Mouse (Mus musculus) liver, embryonic 14.5 days (tissue): ENCODE results near the gene Ddx46. TPM values are rescaled to one million over a fixed set of nuclear protein-coding genes. Genes with fewer than 3 reads are reported as not detected.
A peak's percentile ranks its signal among the peaks of the same experiment; 100 is the strongest.

Experiments
- ATAC-seq: fragments of 200-750 bp; cut with Nextera tagmentation; 2 replicates; pipeline ENCODE4 v1.8.0; 2017; ENCODE audit warnings: moderate number of reproducible peaks, mild to moderate bottlenecking, moderate library complexity; ENCODE audit not compliant: insufficient read depth
- DNase-seq, 3 experiments: peaks; one replicate each; pipeline ENCODE4 v3.0.0-alpha.2; 2012 to 2013; ENCODE audit warnings: low read depth in 3 of 3, low spot score in 3 of 3
- H3K27ac ChIP-seq: fragments of 300-500 bp; sonication (generic); 2 replicates; pipeline ENCODE4 v1.5.1; 2014; ENCODE audit warnings: moderate library complexity, mild to moderate bottlenecking, control low read depth, inconsistent platforms
- H3K27me3 ChIP-seq: fragments of 300-500 bp; sonication (generic); 2 replicates; pipeline ENCODE4 v1.6.1; 2014; ENCODE audit warnings: mild to moderate bottlenecking, low read length, moderate library complexity; ENCODE audit not compliant: control insufficient read depth, insufficient read depth
- H3K36me3 ChIP-seq: fragments of 300-500 bp; sonication (generic); replicated peaks from 2 replicates; pipeline ENCODE4 v1.6.1; 2014; ENCODE audit warnings: low read depth; ENCODE audit not compliant: control insufficient read depth, insufficient read depth
- H3K4me1 ChIP-seq, 2 experiments: fragments of 200-500 bp in 1 of 2; fragments of 300-500 bp in 1 of 2; sonication (generic) in 1 of 2; replicated peaks; 2 replicates each; pipeline ENCODE4 v1.6.1; 2012 to 2014; ENCODE audit warnings: antibody characterized with exemption in 1 of 2, inconsistent platforms in 1 of 2, low read length in 1 of 2; ENCODE audit not compliant: control insufficient read depth in 2 of 2, insufficient read depth in 2 of 2
- H3K4me2 ChIP-seq: fragments of 300-500 bp; sonication (generic); 2 replicates; pipeline ENCODE4 v1.6.1; 2014; ENCODE audit warnings: low read depth, mild to moderate bottlenecking, control low read depth, moderate library complexity
- H3K4me3 ChIP-seq, 2 experiments: fragments of 200-500 bp in 1 of 2; fragments of 300-500 bp in 1 of 2; sonication (generic) in 1 of 2; 2 replicates each; pipeline ENCODE4 v1.5.1; 2012 to 2014; ENCODE audit warnings: low read depth in 2 of 2, low read length in 2 of 2, mild to moderate bottlenecking in 2 of 2, control low read depth in 1 of 2, inconsistent platforms in 1 of 2, moderate library complexity in 1 of 2; ENCODE audit not compliant: insufficient read depth in 1 of 2
- H3K9ac ChIP-seq: fragments of 300-500 bp; sonication (generic); replicated peaks from 2 replicates; pipeline ENCODE4 v1.6.1; 2014; ENCODE audit warnings: mild to moderate bottlenecking, control low read depth, moderate library complexity
- H3K9me3 ChIP-seq: fragments of 300-500 bp; sonication (generic); 2 replicates; pipeline ENCODE4 v1.6.1; 2016; ENCODE audit warnings: low read length, mixed read lengths; ENCODE audit not compliant: control insufficient read depth
- CTCF ChIP-seq: IDR thresholded peaks from 2 replicates; pipeline ENCODE4 v1.5.1; 2016; ENCODE audit warnings: antibody characterized with exemption, low read depth, control low read depth
- EP300 ChIP-seq: IDR thresholded peaks from 2 replicates; pipeline ENCODE4 v1.6.1; 2016; ENCODE audit warnings: antibody characterized with exemption, low read depth
- WGBS: fragments of 180-500 bp; shearing (Covaris S2); extraction: QIAGEN DNeasy Blood & Tissue Kit; methylation state at CpG from one replicate; pipeline ENCODE4 v1.1.7; 2014; ENCODE audit not compliant: insufficient replicate concordance; 5-methylcytosine and 5-hydroxymethylcytosine counted together
- polyA plus RNA-seq, 2 experiments: library from polyadenylated mRNA; depleted of rRNA in 1 of 2; stranded (reverse) in 1 of 2; unstranded in 1 of 2; fragments of >200 nt; fragmentation: Nextera tagmentation in 1 of 2; extraction: Ambion mirVana in 1 of 2; gene quantifications; 2 replicates each; pipeline versions ENCODE4 v1.2.1 to v1.2.3; 2012 to 2014

The Ddx46 gene
- polyA plus RNA-seq, 2 experiments = 17.4 to 19.3 TPM

DNA sequence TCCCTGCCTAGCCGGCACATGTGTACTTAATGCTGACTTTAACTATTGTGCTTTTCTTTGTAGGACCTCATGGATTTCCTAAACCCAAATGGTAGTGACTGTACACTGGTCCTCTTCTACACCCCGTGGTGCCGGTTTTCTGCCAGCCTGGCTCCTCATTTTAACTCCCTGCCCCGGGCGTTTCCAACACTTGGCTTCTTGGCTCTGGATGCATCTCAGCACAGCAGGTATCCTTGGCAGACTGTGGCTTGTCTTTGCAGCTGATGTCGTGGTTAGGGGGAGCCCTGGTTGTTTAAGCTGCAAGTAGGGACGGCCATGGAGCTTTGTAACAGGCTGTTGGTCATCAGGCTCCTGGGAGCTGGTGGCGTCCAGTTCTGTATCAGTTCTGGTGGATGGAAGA lies 86.7 kb downstream of the Ddx46 start:
- Histone ChIP-seq H3K27ac (no peak overlapping the region), H3K27me3 (no peaks in the 10 kb centered on the region), H3K36me3 (no peaks in the 10 kb centered on the region), H3K4me1 (peaks cover 2 to 4% of the 10 kb centered on the region in 2 experiments; a peak in 2 of 4 replicates), H3K4me3 (no peak overlapping the region), H3K4me2 (no peak overlapping the region), H3K9me3 (no peaks in the 10 kb centered on the region), H3K9ac (no peak overlapping the region)
- WGBS = 73% methylated on average over 8 of the region's 8 CpGs
- DNase-seq (no peak), ATAC-seq (no peak)
- TF ChIP-seq CTCF = no peak
- TF ChIP-seq EP300 = no peak

DNA sequence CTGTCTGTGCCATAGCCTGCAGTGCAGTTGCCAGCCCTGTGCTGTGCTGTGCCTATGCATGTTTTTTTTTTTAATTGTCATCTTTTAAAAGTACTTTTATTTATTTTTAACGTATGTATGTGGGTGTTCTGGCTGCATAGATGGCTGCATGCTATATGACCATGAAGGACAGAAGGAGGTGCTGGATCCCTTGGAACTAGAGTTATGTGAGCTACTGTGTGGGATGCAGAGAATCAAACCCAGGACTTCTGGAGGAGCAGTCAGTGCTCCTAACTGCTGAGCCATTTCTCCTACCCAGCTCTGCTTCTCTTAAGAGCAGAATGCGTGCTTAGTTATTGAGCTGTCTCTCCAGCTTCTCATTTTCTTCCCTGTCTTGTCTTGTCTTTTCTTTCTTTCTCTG lies 87.2 kb downstream of the Ddx46 start:
- peaks cover 2 to 5% of the 10 kb centered on the region in 2 experiments; a peak in 2 of 4 replicates for H3K4me1 ChIP-seq
- 75% methylated on average over 2 of the region's 2 CpGs for WGBS
- H3K4me2 ChIP-seq = no peak overlapping the region
- H3K9ac ChIP-seq = no peak overlapping the region
- no peak overlapping the region for H3K4me3 ChIP-seq
- DNase-seq (no peak), ATAC-seq (no peak)
- no peaks in the 10 kb centered on the region for H3K27me3 ChIP-seq
- no peaks in the 10 kb centered on the region for H3K9me3 ChIP-seq
- TF ChIP-seq CTCF = no peak
- TF ChIP-seq EP300 = no peak
- no peak overlapping the region for H3K27ac ChIP-seq
- no peaks in the 10 kb centered on the region for H3K36me3 ChIP-seq

DNA sequence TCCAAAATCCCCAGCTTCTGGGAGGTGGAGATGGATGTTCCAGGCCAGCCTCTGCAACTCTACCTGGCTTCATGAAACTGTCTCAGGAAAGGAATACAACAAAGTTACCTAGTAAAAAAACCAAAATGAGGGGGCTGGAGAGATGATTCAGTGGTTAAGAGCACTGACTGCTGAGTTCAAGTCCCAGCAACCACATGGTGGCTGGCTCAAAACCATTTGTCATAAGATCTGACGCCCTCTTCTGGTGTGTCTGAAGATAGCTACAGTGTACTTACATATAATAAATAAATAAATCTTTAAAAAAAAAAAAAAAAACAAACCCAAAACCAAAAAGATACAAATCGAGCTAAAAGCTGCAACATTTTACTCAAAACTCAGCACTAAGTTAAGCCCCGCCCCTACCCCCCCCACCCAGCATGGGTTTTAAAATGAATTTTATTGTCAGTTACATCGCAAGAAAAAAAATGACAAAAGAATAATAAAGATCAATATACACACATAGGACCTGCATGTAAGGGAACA lies 91.8 kb downstream of the Ddx46 start:
- H3K4me1 ChIP-seq = peaks cover 2 to 5% of the 10 kb centered on the region in 2 experiments; a peak in 2 of 4 replicates
- peak overlapping the region; percentile 82 to 84 for H3K4me3 ChIP-seq
- no peak for ATAC-seq
- H3K27me3 ChIP-seq = no peaks in the 10 kb centered on the region
- peak overlapping the region; percentile 93 for H3K9ac ChIP-seq
- WGBS = 2% methylated on average over 4 of the region's 4 CpGs
- no peaks in the 10 kb centered on the region for H3K9me3 ChIP-seq
- H3K4me2 ChIP-seq = peak overlapping the region; percentile 86
- H3K27ac ChIP-seq = peak overlapping the region; percentile 94
- H3K36me3 ChIP-seq = no peaks in the 10 kb centered on the region
- no peak for DNase-seq
- TF ChIP-seq EP300 = no peak
- TF ChIP-seq CTCF = no peak; the same call in 1 of the 2 replicates

DNA sequence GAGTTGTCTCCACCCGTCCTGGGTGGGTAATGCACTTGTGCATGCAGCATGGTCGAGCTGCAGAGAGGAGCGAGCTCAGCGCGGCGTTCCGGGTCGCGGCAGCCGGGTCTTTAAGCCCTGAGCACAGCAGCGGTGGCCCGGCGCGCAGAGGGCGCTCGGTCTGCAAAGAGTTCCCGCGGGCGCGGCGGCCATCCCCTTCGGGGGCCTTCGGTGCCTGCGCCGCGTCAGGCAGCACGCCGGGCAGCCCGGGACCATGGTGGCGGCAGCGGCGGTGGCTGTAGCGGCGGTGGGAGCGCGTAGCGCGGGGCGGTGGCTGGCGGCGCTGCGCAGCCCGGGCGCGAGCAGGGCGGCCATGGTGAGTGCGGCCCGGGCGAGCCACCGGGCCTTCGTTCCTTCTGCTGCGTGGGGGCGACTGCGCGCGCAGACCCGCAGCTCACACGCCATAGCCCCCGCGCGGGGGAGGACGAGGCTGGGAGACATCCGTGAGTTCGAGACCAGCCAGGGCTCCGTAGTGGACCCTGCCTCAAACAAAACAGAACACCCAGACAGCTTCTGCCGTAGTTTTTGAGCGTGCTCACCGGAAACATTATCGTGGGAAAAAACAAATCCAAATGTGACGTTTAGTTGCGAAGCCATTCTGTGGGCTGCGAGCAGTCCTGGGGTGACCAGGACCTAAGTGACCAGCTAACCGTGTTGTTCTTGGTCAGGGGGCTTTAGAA lies 92.5 kb downstream of the Ddx46 start, which contains the start of gene Pcbd2:
Gene Pcbd2, plus strand, starts transcription at position 249 of the 719 bp plus-strand sequence.
- Histone ChIP-seq H3K4me3 (peak within 1 kb of the TSS; percentile 82 to 84), H3K4me2 (peak within 1 kb of the TSS; percentile 86), H3K27me3 (no peaks in the 10 kb centered on the region), H3K4me1 (peaks cover 2 to 7% of the 10 kb centered on the region in 2 experiments; a peak in 2 of 4 replicates), H3K9me3 (no peaks in the 10 kb centered on the region), H3K27ac (peak within 1 kb of the TSS; percentile 94), H3K9ac (peak within 1 kb of the TSS; percentile 93), H3K36me3 (no peaks in the 10 kb centered on the region)
- DNase-seq (peak; percentile 65 to 76 (median 73)), ATAC-seq (peak; percentile 89)
- TF ChIP-seq EP300 (no peak), CTCF (no peak)
- WGBS = under 1% methylated on average over 73 of the region's 73 CpGs

DNA sequence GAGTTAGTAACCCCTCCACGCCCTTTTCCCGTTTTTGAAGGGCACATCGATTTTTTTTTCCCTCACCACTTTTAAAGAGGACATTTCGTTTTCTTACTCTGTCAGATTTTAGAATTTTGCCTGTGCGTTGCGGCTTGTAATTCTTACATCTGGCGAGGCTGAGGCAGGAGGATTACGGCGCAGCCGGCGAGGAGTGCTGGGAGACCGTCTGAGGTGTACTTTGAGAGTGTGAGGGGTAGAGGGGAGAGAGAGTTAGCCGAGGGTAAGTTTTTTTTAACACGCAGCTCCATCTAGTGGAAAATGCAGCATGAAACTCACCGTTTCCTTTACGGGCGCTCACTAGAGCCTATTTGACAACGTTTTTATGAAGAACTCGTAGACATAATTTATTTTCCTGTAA lies 93.0 kb downstream of the Ddx46 start:
- no peaks in the 10 kb centered on the region for H3K27me3 ChIP-seq
- peak overlapping the region; percentile 82 to 84 for H3K4me3 ChIP-seq
- peak overlapping the region; percentile 93 for H3K9ac ChIP-seq
- peak; percentile 69 for ATAC-seq
- peak; percentile 70 for TF ChIP-seq CTCF
- TF ChIP-seq EP300 = no peak
- peak overlapping the region; percentile 86 for H3K4me2 ChIP-seq
- H3K36me3 ChIP-seq = no peaks in the 10 kb centered on the region
- no peaks in the 10 kb centered on the region for H3K9me3 ChIP-seq
- WGBS = 1% methylated on average over 19 of the region's 19 CpGs
- DNase-seq = peak; percentile 65 to 73 (median 67)
- peaks cover 2 to 9% of the 10 kb centered on the region in 2 experiments; a peak in 2 of 4 replicates for H3K4me1 ChIP-seq
- peak overlapping the region; percentile 94 for H3K27ac ChIP-seq
